In the genomic region with DNA sequence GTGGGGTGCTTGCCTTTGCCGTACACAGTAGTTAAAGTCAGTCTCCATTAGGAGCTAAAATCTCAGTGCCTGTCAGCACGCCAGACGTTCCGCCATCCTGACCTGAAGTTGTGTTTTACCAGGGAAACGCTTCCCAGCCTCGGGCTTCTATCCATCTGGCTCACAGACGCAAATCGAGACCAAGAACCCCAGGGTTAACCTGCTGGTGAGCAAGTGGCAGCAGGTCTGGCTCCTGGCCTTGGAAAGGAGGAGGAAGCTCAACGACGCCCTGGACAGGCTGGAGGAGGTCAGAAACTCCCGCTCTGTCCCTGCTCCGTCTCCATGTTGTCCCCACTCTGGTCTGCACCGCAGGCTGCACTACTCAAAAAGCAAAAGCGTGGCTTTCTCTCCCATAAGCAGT, we compare ENCODE assay signal across 19 mouse cellular contexts.
A peak's percentile ranks its signal among the peaks of the same experiment; 100 is the strongest.
DNase-seq lines count a peak whose midpoint lies in the region; ATAC-seq lines count a peak whose summit lies in the region.
"Had no signal": no experiment of that assay in that cellular context is flagged by ENCODE, and none has a peak within 500 bp of the region (broad histone marks: within the 10 kb centered on the region; RNA-seq: fewer than 3 reads in every experiment).

No protein-coding gene starts in this region.

- WGBS in heart, embryonic 10.5 days: 79% methylated on average over 14 of the region's 14 CpGs

- no peak overlapping the region for H3K27ac ChIP-seq in heart, embryonic 10.5 days
- H3K27ac ChIP-seq: gastrocnemius, adult 2 months; hindbrain, embryonic 13.5 days; intestine, embryonic 15.5 days; limb, embryonic 10.5 days; liver, embryonic 12.5 days; stomach, embryonic 15.5 days had no signal

- H3K36me3 ChIP-seq in heart, embryonic 10.5 days: peaks cover 86% of the 10 kb centered on the region

- no peaks in the 10 kb centered on the region for H3K9me3 ChIP-seq in heart, embryonic 10.5 days
- H3K9me3 ChIP-seq: intestine, embryonic 15.5 days; limb, embryonic 10.5 days; stomach, embryonic 15.5 days had no signal

- H3K4me1 ChIP-seq in heart, embryonic 10.5 days: peaks cover 5% of the 10 kb centered on the region; the same call in 1 of the 2 replicates
- H3K4me1 ChIP-seq: hindbrain, embryonic 13.5 days; limb, embryonic 10.5 days; stomach, embryonic 15.5 days had no signal

- no peak overlapping the region for H3K4me3 ChIP-seq in heart, embryonic 10.5 days
- H3K4me3 ChIP-seq: gastrocnemius, adult 2 months; hindbrain, embryonic 13.5 days; intestine, embryonic 15.5 days; limb, embryonic 10.5 days; liver, embryonic 12.5 days; stomach, embryonic 15.5 days had no signal

- H3K27me3 ChIP-seq in heart, embryonic 10.5 days (ENCODE audit: insufficient read depth, poor library complexity, severe bottlenecking): no peaks in the 10 kb centered on the region
- H3K27me3 ChIP-seq: hindbrain, embryonic 13.5 days; intestine, embryonic 15.5 days; liver, embryonic 12.5 days; stomach, embryonic 15.5 days had no signal

- peak; percentile 88 for DNase-seq in heart, adult 11 months
- no peak for DNase-seq in heart, embryonic 10.5 days (ENCODE audit: low spot score)
- DNase-seq in testis, postnatal 14 days (ENCODE audit: low spot score): peak; percentile 21
- DNase-seq in testis, postnatal 10 days (ENCODE audit: low spot score): no peak
- peak; percentile 88 for DNase-seq in cerebellum, adult 9-11 months
- no peak for DNase-seq in thymus, postnatal 25 days
- DNase-seq: gastrocnemius, adult 2 months; heart, postnatal 14 days; kidney, adult 9 months; kidney, postnatal 25 days; lung, adult 2 months; lung, postnatal 36 days had no signal

- ATAC-seq in monocyte, adult 5-6 weeks (replicated peaks; ENCODE audit: insufficient number of reproducible peaks, low FRiP score, low TSS enrichment, poor library complexity, severe bottlenecking): no peak
- ATAC-seq: intestine, embryonic 15.5 days; liver, embryonic 12.5 days; midbrain, embryonic 16.5 days had no signal

Comparison
In these comparisons a context has a peak if more than half of its experiments do, and no peak if none do; other contexts are left out.
1. DNase-seq: peak in heart, adult 11 months (single experiment), testis, postnatal 14 days (single experiment) and cerebellum, adult 9-11 months (single experiment); none in heart, embryonic 10.5 days (single experiment), testis, postnatal 10 days (single experiment) and thymus, postnatal 25 days (single experiment).